Mouse (Mus musculus) gastrocnemius, postnatal 10 days (tissue): ENCODE results near the gene Zfp383. TPM values are rescaled to one million over a fixed set of nuclear protein-coding genes. Genes with fewer than 3 reads are reported as not detected.
"Not testable (repeated sequence)": the region's sequence is repeated elsewhere in the genome, so short reads cannot be mapped to it uniquely, and the experiment has no call there.

ENCODE experiments used
- DNase-seq: peaks from one replicate; pipeline ENCODE4 v3.0.0; 2021; ENCODE audit warnings: mixed read lengths
- microRNA-seq, 2 experiments: library from miRNA; unstranded; fragments of <30 nt; microRNA quantifications; one replicate each; pipeline ENCODE4 v1.2.0; 2021
- total RNA-seq, 2 experiments: library from RNA; stranded (reverse); gene quantifications; 2 replicates each; pipeline ENCODE4 v1.2.3; 2021

Zfp383 gene
- total RNA-seq, 2 experiments from 2014 or later = 9.5 to 12.6 TPM

DNA sequence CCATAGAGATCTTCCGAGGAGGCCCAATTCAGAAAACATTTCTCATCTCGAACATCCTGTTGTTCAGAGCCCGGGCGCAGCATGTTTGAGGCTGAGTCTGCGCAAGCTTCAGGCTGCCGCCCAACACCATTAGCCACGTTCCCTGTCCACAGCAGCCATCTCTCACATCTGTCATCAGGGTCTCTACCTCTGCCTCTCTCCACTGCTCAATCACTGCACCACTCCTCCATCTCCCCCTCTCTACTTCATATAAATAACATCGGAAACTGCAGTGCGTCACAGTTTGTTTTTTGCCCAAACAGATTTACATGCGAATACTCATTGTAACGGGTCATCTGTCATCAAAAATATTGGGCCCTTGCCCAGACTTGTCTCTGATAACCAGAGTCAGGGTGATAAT lies 33.0 kb downstream of the Zfp383 start:
- no peak for DNase-seq

DNA sequence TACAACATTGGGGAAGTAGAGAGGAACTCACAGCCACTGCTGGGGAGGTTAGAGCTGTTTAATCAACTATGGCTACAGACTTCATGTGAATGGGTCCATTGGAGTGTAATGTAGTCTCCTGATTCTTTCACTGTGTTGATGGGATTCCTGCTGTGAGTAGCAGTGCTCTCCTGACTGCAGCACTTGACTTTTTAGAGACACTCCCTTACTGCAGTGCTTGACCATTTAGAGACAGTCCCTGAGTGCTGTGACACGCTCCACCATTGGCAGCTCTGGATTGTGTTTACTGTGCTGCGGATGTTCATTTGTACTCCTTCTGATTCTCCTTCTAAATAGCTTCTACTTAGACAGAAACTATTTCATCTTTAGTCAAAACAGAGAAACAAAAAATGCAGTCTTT lies 34.7 kb downstream of the Zfp383 start:
- DNase-seq = no peak

DNA sequence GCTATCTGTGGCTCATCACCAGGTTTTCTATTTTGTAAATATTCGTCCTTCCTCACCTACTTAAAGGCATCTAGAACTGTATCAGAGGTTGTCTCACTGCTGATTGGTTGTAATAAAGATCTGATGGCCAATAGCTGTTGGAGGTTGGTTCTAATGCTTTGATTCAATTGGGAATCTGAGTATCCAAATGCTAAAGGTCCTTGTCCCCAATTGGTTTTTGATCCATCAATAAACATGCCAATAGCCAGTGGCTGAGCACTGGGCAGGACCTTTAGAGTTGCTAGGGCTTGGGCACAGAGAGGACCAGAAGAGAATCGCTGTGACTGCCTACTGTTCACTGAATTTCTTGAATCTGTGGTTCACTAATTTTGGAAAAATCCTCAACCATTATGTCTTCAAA lies 35.7 kb downstream of the Zfp383 start:
- DNase-seq = no peak

DNA sequence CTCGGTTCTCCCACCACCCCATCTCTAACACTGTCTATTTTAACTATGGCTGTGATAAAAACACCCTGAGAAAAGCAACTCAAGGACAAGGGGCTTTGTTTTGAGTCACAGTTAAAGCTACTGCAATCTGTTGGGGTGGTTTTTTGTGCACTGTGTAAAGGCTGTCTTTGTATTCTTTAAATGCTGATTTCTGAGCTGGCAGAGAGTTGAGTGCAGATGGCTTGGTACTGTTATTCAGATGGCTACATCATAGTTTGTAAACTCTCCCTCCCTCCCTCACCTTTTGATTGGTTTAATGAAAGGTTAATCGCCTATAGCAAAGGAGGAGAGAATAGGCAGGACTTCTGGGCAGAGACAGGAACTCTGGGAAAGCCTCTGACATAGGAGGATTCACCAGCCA lies 36.2 kb downstream of the Zfp383 start:
- DNase-seq = no peak

DNA sequence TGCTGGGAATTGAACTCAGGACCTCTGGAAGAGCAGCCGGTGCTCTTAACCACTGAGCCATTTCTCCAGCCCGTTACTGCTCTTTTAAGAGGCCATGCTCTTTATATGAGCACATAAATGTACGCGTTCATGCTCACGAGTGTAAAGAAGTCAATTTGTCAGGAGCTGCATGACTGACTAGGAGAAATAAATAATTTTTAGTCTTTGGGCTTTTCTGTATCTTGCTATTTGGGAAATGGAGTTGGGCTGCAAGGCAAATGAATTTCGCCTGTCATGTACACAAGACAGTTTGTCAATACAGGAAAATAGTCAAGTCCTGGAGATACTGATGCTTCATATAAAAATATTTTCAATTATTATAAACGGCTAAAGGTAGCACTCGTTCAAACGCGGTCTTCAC lies 45.1 kb downstream of the Zfp383 start:
- no peak for DNase-seq

DNA sequence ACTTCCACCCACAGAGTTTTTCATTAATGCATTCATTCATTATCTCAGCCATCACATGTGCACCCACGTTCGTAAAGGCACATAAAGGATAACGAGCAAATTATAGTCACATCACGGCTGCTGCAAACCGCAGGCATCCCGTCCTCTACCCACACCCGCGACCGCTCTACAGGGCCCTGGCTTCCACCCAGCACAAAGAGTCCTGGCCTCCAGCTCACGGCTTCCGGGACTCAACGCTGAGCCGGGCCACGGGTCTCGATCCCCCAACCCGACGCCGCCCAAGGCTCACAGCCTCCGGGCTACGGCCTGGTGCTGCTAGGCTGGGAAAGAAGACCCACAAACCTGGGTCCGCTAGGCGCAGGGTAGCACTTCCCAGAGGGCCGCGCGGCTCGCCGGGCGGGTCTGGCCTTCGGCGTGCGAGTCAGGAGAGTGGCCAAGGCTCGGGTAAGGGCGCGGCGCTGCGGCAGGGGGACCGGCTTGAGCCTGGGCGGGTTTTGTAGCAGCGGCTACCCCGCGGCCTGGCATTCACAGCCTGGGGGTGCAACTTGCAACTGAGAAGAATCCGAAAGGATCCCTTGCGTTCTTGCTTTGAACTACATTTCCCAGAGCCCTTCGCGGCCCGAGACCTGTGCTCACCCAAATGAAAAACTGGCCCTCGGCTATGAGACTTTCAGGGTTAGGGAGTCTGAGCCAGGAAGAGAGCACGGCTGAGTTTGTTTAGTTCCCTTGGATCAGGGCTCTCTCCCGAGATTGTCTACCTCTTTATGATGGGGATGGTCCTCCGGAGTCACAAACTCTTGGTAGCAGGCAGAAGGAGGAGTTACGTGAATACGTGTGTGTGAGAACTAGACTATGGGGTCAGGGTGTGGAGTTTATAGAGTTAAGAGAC lies 45.7 kb downstream of the Zfp383 start, which contains the start of gene Zfp74:
Gene Zfp74, minus strand, starts transcription at position 577 of the 889 bp plus-strand sequence.
- peak; percentile 70 for DNase-seq

DNA sequence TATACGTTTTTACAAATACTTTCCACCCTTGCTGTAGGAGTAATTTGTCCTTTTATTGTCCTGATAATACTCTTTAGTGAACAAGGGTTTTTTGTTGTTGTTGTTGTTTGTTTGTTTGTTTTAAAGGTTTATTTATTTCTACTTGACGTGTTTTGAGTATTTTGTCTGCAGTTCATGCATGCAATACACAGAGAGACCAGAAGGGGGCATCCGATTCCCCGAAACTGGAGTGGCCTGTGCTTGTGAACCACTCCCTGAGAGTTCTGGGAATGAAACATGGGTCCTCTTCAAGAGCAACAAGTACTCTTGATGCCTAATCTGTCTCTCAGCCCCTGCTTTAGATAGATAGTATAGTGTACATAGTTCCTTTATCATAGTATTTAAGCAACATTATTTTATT lies 46.7 kb downstream of the Zfp383 start:
- peak; percentile 38 for DNase-seq

DNA sequence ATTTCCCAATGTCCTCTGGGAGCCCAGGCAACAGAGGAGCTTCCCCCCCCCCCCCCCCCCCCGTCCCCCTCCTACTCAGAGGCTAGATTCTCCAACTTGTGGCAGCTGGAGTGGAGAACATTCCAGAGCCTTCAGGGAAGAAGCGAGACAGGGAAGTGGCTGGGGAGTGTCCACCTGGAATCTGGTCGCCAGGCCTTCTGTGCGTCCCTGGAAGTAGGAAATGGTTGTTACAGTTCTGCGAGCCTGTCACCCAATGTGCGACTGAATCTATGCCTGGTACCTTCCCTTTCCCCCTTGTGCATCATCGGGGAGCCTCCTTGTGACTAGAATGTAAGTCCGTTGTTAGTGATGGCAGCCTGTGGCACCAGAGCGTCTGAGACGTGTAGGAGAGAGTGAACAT lies 48.2 kb downstream of the Zfp383 start:
- no peak for DNase-seq

DNA sequence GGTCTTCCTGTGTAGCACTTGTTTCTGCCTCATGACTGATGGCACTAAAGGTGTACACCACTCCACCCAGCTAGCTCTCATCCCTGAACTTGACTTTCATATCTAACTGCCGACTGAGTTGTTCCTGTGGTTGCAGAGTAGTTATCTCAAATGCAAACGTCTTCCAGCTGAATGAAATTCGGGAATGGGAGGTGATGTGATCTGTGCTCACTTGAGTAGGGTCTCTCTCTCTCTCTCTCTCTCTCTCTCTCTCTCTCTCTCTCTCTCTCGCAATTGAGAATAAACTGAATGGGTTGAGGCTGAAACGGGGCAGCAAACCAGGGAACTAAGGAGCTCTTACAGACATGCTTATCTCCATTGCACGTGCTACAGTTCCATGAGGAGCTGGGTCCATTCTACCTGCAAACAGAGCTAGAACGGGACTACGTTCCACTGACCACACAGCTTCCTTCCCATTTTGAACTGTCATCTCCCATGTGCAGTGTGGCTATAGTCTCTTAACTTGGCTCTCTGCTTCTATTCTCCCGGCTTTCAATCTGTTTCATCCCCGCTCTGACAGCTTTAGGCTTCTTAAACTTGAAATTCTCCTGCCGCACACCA lies 50.2 kb downstream of the Zfp383 start:
- DNase-seq = no peak

DNA sequence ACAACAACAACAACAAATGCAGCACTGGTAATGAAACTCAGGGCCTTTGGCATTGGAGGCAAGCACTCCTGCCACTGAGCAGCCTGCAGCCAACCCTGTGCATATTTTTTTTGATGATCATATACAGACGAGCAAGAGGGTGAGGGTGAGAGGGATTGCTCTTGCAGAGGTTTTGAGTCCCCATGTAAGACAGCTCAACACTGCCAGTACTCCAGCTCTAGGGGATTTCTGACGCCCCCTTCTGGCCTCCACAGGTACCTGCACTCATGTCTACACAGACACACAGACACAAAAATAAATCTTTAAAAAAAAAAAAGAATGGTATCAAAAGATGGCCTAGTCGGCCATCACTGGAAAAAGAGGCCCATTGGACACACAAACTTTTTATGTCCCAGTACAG lies 51.0 kb downstream of the Zfp383 start:
- DNase-seq = no peak

DNA sequence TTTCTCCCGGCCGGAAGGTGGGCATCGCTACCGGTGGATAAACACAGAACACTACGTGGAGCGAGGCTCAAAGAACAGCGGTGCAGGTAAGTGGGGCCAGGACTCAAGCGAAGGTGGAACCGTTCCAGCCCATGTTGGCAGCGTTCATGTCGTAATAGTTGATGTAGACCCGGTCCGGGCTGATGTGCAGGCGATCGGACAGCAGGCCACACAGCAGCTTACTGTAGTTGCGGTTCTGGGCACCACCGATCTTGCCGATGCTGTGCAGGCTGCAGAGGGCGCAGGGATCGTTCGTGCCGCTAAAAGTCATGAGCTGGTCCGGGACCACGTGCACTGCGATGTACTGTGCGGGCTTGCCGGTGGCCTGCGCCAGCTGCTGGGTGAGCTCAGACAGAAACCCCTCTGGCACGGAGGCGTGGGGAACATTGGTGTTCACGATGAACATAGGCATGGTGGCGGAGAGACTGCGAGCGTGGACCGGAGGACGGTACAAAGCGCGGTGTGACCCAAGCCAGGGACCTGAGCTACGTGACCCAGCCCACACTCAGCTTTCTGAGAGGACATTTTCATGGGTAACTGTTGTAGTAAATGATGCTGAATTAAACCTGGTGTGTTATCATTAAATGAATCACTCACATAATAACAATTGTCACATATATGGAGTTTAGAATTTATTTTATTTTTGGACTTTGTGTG lies 57.2 kb downstream of the Zfp383 start:
- DNase-seq = not testable (repeated sequence)

Small RNA genes lying within 50 kb of the gene (microRNA-seq; reads per million reads assigned to microRNA genes)
- gene Mir7668 = 0 to 0.50 reads per million in 2 experiments

Other genes starting within 250 kb of the Zfp383 start
- not detected for gene Catsperg2, start 181.2 kb upstream of the Zfp383 start, total RNA-seq
- 10 to 100 TPM in 1 of 2 experiments, 1 to 10 TPM in 1; 9.3 to 11.2 TPM for gene Zfp84, start 139.7 kb upstream of the Zfp383 start, total RNA-seq
- gene Zfp30, start 124.2 kb upstream of the Zfp383 start, total RNA-seq = 1 to 10 TPM; 3.5 to 5.0 TPM
- 10 to 100 TPM in 1 of 2 experiments, 1 to 10 TPM in 1; 9.6 to 10.9 TPM for gene Zfp790, start 92.1 kb upstream of the Zfp383 start, total RNA-seq
- under 1 TPM; 0.16 to 0.36 TPM for gene Zfp940, start 54.6 kb upstream of the Zfp383 start, total RNA-seq
- 1 to 10 TPM; 2.5 to 4.3 TPM for gene Zfp420, start 48.2 kb upstream of the Zfp383 start, total RNA-seq
- gene Zfp27, start 1.7 kb upstream of the Zfp383 start, total RNA-seq = 10 to 100 TPM in 1 of 2 experiments, 1 to 10 TPM in 1; 8.5 to 10.5 TPM
- 1 to 10 TPM; 5.9 to 9.2 TPM for gene Zfp74, start 45.9 kb downstream of the Zfp383 start, total RNA-seq
- gene Zfp568, start 75.7 kb downstream of the Zfp383 start, total RNA-seq = 10 to 100 TPM; 63.5 to 67.4 TPM
- 1 to 10 TPM; 1.5 to 2.9 TPM for gene Zfp14, start 143.2 kb downstream of the Zfp383 start, total RNA-seq
- gene Zfp82, start 164.7 kb downstream of the Zfp383 start, total RNA-seq = 1 to 10 TPM in 1 of 2 experiments, under 1 TPM in 1; 0.52 to 1.2 TPM
- 1 to 10 TPM in 1 of 2 experiments, under 1 TPM in 1; 0.33 to 1.8 TPM for gene Gm26920, start 182.2 kb downstream of the Zfp383 start, total RNA-seq
- gene Zfp566, start 182.3 kb downstream of the Zfp383 start, total RNA-seq = 1 to 10 TPM; 2.0 to 3.2 TPM
- gene Zfp260, start 186.6 kb downstream of the Zfp383 start, total RNA-seq = 10 to 100 TPM; 35.2 to 46.9 TPM
- 1 to 10 TPM; 2.6 to 4.8 TPM for gene Zfp382, start 213.7 kb downstream of the Zfp383 start, total RNA-seq